Mouse (Mus musculus): ENCODE results near the gene Rhbg. TPM values are rescaled to one million over a fixed set of nuclear protein-coding genes. Genes with fewer than 3 reads are reported as not detected.
A peak's percentile ranks its signal among the peaks of the same experiment; 100 is the strongest.

Gene Rhbg
- total and polyA plus RNA-seq, 2 experiments from 2014 or later: 0.41 to 1.0 TPM

DNA sequence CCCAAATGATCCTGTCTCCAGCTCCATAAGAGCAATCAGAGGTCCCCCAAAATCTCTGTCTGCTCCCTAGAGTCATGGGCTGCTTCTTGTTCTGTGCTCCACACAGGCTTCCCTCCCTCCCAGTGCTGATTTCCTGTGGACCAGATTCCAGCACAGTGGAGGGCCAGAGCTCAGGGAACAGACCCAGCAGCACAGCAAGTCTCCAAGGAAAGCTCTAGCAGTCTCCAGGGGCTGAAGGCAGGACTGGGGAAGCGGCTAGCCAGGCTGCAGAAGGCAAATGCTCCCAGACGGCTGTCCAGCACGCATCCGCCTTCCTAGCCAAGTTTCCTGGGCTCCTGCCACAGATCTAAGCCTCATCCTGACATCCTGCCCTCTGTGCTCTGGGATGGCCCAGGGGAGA lies 25.6 kb downstream of the Rhbg start:
- WGBS: 44% methylated on average over 4 of the region's 4 CpGs
- H3K9ac ChIP-seq (replicated peaks; ENCODE audit: low read length, poor library complexity, severe bottlenecking): 0 out of 2 replicates have a peak overlapping the region, but pooled peaks have one; percentile 14
- TF ChIP-seq CTCF (IDR thresholded peaks at IDR 0.05): no peak
- H3K4me1 ChIP-seq (ENCODE audit: insufficient read depth, low read length): no peaks in the 10 kb centered on the region
- no peaks in the 10 kb centered on the region for H3K9me3 ChIP-seq (ENCODE audit: low read length)
- peaks cover 20% of the 10 kb centered on the region; the same call in 1 of the 2 replicates for H3K36me3 ChIP-seq (ENCODE audit: insufficient read depth, low read length)
- peak overlapping the region; percentile 59 for H3K27ac ChIP-seq (ENCODE audit: low read depth, low read length)
- no peak overlapping the region for H3K4me3 ChIP-seq (ENCODE audit: low read depth, low read length)
- DNase-seq (ENCODE audit: low spot score): no peak
- H3K4me2 ChIP-seq (ENCODE audit: low read depth, low read length, poor library complexity, severe bottlenecking): no peak overlapping the region
- ATAC-seq (ENCODE audit: low FRiP score): no peak
- no peaks in the 10 kb centered on the region for H3K27me3 ChIP-seq (ENCODE audit: insufficient read depth, low read length)

DNA sequence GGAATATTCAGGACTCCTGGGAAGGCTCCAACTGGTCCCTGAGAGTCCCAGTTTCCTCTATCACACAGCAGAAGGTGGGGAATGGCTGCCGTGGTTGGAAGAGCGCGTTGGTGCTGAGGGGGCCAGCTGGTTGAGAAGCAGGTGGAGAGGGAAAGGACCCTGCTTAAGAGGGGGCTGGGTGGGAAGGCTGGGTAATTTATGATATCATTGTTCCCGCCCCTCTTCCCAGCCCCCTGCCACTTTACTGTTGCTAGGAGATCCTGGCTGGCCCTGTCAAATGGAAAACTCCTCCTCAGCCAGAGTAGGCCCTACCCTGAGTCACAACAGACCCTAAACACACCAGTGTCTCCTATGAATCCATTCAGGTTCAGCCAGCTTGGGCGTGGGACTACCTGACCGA lies 26.5 kb downstream of the Rhbg start:
- peak overlapping the region; percentile 59 for H3K27ac ChIP-seq (ENCODE audit: low read depth, low read length)
- H3K4me1 ChIP-seq (ENCODE audit: insufficient read depth, low read length): no peaks in the 10 kb centered on the region
- H3K27me3 ChIP-seq (ENCODE audit: insufficient read depth, low read length): no peaks in the 10 kb centered on the region
- no peak overlapping the region for H3K9ac ChIP-seq (replicated peaks; ENCODE audit: low read length, poor library complexity, severe bottlenecking)
- DNase-seq (ENCODE audit: low spot score): peak; percentile 82
- TF ChIP-seq CTCF (IDR thresholded peaks at IDR 0.05): no peak
- H3K36me3 ChIP-seq (ENCODE audit: insufficient read depth, low read length): peaks cover 22% of the 10 kb centered on the region
- no peaks in the 10 kb centered on the region for H3K9me3 ChIP-seq (ENCODE audit: low read length)
- WGBS: 35% methylated on average over 6 of the region's 6 CpGs
- no peak overlapping the region for H3K4me3 ChIP-seq (ENCODE audit: low read depth, low read length)
- ATAC-seq (ENCODE audit: low FRiP score): no peak
- no peak overlapping the region for H3K4me2 ChIP-seq (ENCODE audit: low read depth, low read length, poor library complexity, severe bottlenecking)

DNA sequence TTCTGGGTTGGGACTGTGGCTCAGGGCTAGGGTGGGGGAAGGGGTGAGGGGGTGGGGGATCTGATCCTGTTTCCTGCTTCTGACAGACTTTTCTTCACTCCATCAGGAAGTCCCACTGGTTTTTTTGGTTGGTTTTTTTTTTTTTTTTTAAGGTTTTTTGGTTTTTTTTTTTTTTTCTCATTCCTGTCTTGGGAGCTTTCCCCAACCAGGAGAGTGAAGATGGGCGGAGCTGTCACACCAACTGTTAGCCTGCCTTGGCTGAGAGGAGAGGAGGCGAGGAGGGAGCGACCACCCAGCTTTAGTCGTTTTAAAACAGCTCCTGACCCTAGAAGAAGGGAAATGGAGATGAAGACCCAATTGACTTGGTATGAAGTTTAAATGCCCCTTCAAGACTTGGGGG lies 27.2 kb downstream of the Rhbg start:
- H3K4me2 ChIP-seq (ENCODE audit: low read depth, low read length, poor library complexity, severe bottlenecking): no peak overlapping the region
- no peak overlapping the region for H3K4me3 ChIP-seq (ENCODE audit: low read depth, low read length)
- no peak overlapping the region for H3K27ac ChIP-seq (ENCODE audit: low read depth, low read length)
- no peaks in the 10 kb centered on the region for H3K9me3 ChIP-seq (ENCODE audit: low read length)
- H3K36me3 ChIP-seq (ENCODE audit: insufficient read depth, low read length): peaks cover 24% of the 10 kb centered on the region
- WGBS: 40% methylated on average over 4 of the region's 4 CpGs
- no peaks in the 10 kb centered on the region for H3K4me1 ChIP-seq (ENCODE audit: insufficient read depth, low read length)
- H3K9ac ChIP-seq (replicated peaks; ENCODE audit: low read length, poor library complexity, severe bottlenecking): no peak overlapping the region
- DNase-seq (ENCODE audit: low spot score): no peak
- no peaks in the 10 kb centered on the region for H3K27me3 ChIP-seq (ENCODE audit: insufficient read depth, low read length)
- no peak for TF ChIP-seq CTCF (IDR thresholded peaks at IDR 0.05)
- ATAC-seq (ENCODE audit: low FRiP score): no peak

DNA sequence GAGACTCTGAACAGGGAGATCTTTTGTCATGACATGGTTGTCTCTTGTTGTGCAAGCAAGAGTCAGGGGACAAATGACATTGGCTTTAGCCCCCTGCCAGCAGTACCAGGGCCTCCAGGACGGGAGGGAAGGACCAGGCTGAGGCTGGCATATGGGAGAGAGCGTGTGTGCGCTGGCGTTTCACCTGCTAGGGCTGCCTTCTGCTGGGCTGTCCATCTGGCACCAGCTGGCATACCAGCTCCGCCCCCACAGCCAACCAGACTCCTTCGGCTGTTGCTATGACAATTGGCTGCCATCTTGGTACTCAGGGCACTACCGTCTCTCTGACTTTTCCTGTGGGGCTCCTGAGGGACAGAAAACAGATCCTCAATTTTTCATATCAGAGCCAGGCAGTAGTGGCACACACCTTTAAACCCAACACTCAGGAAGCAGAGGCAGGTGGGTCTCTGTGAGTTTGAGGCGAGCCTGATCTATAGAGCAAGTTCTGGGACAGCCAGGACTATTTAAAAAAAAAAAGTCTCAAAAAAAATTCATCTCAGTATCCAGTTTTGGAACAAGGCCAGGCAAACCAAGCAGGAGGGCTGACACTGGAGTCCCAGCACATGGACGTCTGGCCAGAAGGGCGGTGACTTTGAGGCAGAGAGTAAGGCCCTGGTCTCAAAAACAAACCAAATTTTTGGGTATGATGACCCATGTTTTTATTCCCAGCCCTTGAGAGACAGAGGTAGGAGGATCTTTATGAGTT lies 28.2 kb downstream of the Rhbg start:
- H3K4me1 ChIP-seq (ENCODE audit: insufficient read depth, low read length): no peaks in the 10 kb centered on the region
- no peak overlapping the region for H3K9ac ChIP-seq (replicated peaks; ENCODE audit: low read length, poor library complexity, severe bottlenecking)

DNA sequence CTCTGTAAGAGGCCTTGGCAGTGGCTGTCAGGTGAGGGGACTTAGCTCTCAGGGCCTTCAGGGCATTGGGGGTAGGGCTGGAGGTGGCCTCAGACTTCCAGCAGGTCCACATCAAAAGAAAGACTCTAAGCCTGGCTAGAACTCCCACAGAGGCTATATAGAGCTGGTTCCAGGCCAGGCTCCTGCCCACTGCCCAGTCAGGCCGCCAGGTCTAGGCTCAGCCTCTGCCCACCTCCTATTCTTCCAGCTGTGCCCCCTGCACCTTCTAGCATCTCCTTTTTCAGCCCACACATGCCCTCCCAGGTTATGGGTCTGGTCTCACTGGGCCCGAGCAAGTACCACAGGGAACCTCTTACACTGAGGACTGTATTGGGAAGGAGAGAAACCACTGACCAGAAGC lies 29.6 kb downstream of the Rhbg start:
- Histone ChIP-seq H3K9me3 (ENCODE audit: low read length) (no peaks in the 10 kb centered on the region), H3K27me3 (ENCODE audit: insufficient read depth, low read length) (no peaks in the 10 kb centered on the region), H3K4me3 (ENCODE audit: low read depth, low read length) (no peak overlapping the region), H3K27ac (ENCODE audit: low read depth, low read length) (peak overlapping the region; percentile 52), H3K36me3 (ENCODE audit: insufficient read depth, low read length) (peaks cover 27% of the 10 kb centered on the region), H3K4me2 (ENCODE audit: low read depth, low read length, poor library complexity, severe bottlenecking) (no peak overlapping the region), H3K9ac (replicated peaks; ENCODE audit: low read length, poor library complexity, severe bottlenecking) (no peak overlapping the region), H3K4me1 (ENCODE audit: insufficient read depth, low read length) (no peaks in the 10 kb centered on the region)
- no peak for TF ChIP-seq CTCF (IDR thresholded peaks at IDR 0.05)
- no peak for DNase-seq (ENCODE audit: low spot score)
- ATAC-seq (ENCODE audit: low FRiP score): no peak
- WGBS: 47% methylated on average over 2 of the region's 2 CpGs

More for the DNA sequence above, 28.2 kb downstream of the Rhbg start:
- no peaks in the 10 kb centered on the region for H3K9me3 ChIP-seq (ENCODE audit: low read length)
- peak overlapping the region; percentile 52 for H3K27ac ChIP-seq (ENCODE audit: low read depth, low read length)
- 61% methylated on average over 10 of the region's 10 CpGs for WGBS
- peaks cover 25% of the 10 kb centered on the region for H3K36me3 ChIP-seq (ENCODE audit: insufficient read depth, low read length)
- H3K4me2 ChIP-seq (ENCODE audit: low read depth, low read length, poor library complexity, severe bottlenecking): no peak overlapping the region
- DNase-seq (ENCODE audit: low spot score) (peak; percentile 92), ATAC-seq (ENCODE audit: low FRiP score) (no peak)
- TF ChIP-seq CTCF (IDR thresholded peaks at IDR 0.05): no peak
- no peak overlapping the region for H3K4me3 ChIP-seq (ENCODE audit: low read depth, low read length)
- H3K27me3 ChIP-seq (ENCODE audit: insufficient read depth, low read length): no peaks in the 10 kb centered on the region

DNA sequence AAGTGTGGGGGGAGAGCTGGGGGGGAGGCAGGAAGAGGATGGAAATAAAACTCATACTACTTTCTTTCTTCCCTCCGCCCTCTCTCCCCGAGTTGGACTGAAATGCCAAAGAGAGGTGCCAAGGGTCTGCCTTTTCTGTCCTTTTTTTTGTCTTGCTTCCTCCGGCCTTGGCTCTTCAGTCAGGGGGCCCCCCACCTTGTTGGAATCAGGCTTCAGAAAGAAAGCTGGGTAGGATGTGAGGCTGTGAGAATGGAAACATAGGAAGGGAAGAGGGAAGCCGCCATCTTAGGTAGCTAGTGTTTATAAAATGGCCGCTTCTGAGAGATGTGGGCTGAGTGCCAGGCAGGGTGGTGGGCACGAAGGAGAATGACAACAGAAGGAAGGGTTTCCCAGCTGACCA lies 32.1 kb downstream of the Rhbg start:
- Histone ChIP-seq H3K27ac (ENCODE audit: low read depth, low read length) (peak overlapping the region; percentile 85), H3K27me3 (ENCODE audit: insufficient read depth, low read length) (peaks cover 7% of the 10 kb centered on the region; the same call in 1 of the 2 replicates), H3K4me2 (ENCODE audit: low read depth, low read length, poor library complexity, severe bottlenecking) (no peak overlapping the region), H3K9me3 (ENCODE audit: low read length) (no peaks in the 10 kb centered on the region), H3K36me3 (ENCODE audit: insufficient read depth, low read length) (peaks cover 25% of the 10 kb centered on the region), H3K4me3 (ENCODE audit: low read depth, low read length) (no peak overlapping the region), H3K4me1 (ENCODE audit: insufficient read depth, low read length) (no peaks in the 10 kb centered on the region), H3K9ac (replicated peaks; ENCODE audit: low read length, poor library complexity, severe bottlenecking) (no peak overlapping the region)
- 48% methylated on average over 6 of the region's 6 CpGs for WGBS
- no peak for TF ChIP-seq CTCF (IDR thresholded peaks at IDR 0.05)
- DNase-seq (ENCODE audit: low spot score) (no peak), ATAC-seq (ENCODE audit: low FRiP score) (no peak; the same call in 1 of the 2 replicates)

Data from midbrain, postnatal 0 days (tissue).